Mouse (Mus musculus) lung, postnatal 36 days (tissue): ENCODE data around the gene Gpr18.
"Not testable (repeated sequence)": the region's sequence is repeated elsewhere in the genome, so short reads cannot be mapped to it uniquely, and the experiment has no call there.

Experiments
- DNase-seq: peaks from one replicate; pipeline ENCODE4 v3.0.0; 2022; ENCODE audit warnings: mixed read lengths

Gene Gpr18

DNA sequence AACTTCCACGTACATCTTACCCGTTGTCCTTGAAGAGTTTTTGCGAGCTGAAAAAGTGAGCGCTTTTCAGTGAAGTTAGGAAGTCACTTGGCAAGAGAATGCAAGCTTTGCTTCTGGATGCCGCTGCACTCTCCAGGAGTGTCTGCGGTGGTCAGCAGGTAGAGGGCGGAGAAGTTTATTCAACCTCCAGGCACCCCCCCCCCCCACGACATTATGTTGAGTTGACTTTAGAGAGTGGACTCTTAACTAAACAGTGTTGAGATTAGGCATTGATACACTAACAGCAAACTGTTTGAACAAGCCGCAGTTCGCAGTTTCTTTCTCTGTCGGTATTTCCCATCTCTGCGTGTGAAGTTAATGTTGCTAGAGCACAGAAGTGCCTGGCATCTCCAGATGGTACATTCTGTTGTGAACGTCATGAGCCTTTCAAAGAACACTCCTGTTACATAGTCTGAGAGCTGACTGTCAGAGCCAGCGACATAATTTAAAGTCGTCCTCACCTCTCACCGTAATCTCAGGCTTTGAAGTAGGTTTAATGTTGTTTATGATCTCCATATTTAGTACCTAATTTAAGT, 36.2 kb downstream of the Gpr18 start:
- peak; percentile 27 for DNase-seq

DNA sequence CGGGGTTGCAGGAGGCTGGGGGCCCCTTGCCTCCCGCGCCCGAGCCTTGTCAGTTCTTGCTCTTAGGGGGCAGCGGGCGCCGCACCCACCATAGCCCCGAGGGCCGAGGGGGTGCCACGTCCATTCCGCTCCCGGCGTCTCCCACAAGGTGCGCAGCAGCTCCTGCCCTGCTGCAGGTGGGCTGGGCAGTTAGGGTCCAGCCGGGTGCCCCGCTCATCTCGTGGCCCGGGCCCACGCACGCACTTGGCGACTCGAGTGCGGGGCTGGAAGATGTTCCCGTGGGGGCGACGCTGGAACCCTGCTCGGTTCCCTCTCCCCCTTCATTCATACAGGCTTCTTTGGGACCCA, 36.7 kb downstream of the Gpr18 start:
- DNase-seq, result no peak

DNA sequence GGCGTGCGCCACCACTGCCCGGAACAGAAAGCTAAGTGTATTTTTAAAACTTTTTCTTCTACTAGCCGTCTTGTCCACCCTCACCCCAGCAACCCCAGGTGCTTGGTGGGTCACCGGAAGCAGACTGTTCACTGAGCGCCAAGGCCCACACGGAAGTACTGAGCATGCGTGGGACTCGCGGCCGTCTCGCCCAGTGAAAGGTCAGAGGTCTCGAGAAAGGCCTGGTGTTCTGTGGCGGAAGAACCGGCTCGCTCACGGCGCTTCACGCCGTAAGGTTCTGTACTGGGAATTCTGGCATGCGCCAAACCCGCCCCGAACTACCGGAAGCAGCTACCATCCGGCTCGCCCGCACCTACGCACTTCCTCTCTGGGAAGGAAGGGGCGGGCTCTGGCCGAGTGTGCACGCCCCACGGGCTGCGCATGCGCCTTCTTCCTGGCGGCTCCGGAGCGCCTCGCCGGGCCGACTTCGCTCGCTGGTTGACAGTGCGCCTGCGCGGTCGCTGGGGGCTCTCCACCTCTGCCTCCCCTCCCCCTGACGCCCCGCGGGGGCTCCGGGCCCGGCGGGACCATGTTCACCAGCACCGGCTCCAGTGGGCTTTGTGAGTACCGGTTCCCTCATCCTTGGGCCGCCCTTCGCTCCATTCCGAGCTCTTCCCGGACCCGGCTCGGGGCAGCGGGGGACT, 37.3 kb downstream of the Gpr18 start, which contains the start of gene Ubac2:
Ubac2 (plus strand) TSS at position 445 of the 683 bp plus-strand sequence.
- peak; percentile 99 for DNase-seq

DNA sequence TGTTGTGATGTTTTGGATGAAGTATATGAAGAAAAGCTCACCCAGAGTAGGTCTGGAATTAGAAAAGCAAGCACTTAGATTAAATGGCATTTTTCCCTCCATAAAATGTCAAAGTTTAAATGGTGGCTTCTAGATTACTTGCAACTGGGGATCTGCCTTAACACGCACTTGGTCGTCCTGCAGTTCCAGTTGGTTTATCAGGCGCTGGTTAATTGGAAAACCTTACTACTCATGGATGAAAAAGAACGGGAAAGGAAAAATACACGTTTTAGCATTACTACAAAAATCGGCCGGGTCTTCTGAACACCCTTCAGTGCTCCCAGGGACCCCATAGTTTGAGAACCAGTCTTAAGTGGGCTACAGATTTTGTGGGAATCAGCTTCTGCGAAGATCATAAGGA, 37.9 kb downstream of the Gpr18 start:
- DNase-seq, result no peak

DNA sequence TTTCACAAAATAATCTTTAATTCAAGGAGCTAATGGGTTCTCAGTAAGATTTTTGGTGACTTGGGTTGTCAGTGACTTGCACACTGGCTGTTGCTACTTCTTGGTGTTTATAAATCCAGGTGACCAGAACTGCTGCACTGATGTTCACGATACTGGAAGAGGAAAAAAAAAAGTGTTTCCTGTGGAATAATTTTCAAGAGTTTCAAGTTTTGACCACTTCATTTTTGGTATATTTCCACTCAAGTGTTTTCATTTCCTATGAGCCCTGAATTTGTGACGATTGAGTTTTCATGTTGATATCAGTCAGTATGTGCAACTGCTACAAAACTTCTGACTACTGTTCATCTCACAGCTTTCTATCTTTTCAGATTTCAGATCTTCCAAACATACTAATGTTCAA, 38.7 kb downstream of the Gpr18 start:
- DNase-seq, result no peak

DNA sequence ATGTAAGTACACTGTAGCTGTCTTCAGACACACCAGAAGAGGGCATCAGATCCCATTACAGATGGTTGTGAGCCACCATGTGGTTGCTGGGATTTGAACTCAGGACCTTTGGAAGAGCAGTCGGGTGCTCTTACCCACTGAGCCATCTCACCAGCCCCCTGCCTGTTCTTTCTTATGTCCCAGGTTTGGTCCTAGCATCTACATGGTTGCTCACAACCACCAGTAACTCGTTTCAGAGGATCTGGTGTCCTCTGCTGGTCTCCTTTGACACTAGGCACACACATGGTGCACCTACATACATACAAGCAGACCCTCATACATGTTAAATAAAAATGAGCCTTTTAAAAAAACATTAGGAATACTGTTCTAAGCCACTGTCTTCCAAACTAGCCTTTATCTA, 39.4 kb downstream of the Gpr18 start:
- DNase-seq, result not testable (repeated sequence)

DNA sequence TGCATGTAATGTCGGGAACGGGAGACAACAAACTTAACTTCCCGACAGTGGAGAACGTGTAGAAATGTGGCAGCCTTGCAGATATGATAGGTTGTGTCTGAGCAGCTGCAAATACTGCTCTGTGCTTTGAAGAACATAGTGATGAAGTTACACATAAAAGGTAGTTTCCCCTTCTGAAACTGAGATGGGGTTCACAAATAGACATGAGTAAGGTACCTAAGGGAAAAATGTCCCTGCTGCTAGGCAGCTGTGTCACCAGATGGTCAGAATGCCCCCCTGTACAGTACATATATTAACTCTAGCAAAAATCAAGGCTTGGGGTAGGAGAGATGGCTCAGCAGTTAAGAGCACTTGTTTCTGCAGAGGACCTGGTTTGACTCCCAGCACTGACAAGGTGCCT, 41.9 kb downstream of the Gpr18 start:
- no peak for DNase-seq

DNA sequence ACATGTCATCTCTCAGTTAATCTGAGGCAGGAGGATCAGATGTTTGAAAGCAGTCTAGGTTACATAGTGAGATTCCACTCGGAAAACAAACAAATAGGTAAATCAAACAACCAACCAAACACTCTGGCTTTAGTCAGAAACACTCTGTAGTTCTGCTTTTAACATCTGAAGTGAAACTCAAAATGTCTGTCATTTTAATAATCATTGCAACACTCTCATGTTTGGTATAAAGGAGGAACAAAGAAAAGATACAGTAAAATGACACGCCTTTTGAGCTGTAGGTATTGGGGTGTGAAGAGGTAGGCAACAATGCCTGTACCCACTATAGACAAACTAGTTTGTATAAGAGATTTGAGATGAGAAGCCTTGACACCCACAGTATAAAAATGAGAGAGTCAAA, 42.4 kb downstream of the Gpr18 start:
- no peak for DNase-seq

DNA sequence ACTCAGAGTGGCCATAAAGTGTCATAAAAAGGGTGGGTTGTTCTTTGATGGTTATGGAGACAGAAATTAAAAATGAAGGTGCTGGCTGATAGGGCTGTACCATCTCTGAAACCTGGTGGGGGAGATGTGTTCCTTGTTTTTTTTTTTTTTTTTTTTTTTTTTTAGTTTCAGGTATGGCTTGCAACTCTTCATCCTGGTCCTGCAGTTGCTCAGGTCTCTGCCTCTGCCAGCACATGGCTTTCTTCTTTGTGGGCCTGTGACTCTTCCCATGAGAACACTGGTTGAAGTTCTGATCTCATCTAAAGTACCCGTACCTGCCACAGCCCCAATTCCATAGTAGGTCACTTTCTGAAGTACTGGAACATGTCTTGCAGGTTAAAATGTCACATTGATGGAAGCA, 42.8 kb downstream of the Gpr18 start:
- DNase-seq, result no peak

DNA sequence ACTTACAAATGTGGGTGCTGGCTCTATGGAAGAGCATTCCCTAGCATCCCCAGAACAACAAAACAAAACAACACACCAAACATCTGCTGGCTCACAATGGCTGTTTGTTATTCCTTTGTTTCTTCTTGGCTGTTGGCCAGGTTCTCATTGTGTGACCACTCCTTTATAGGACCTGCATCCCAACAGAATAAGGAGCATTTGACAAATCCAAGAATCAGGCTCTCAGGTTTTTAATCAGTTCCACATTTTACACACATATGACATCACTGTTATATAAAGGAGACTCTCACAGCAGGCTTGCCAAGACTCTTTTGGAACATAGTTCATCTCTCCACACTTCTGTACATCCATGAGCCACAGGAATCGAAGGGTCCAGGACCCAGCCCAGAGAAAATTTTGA, 46.5 kb downstream of the Gpr18 start:
- no peak for DNase-seq

DNA sequence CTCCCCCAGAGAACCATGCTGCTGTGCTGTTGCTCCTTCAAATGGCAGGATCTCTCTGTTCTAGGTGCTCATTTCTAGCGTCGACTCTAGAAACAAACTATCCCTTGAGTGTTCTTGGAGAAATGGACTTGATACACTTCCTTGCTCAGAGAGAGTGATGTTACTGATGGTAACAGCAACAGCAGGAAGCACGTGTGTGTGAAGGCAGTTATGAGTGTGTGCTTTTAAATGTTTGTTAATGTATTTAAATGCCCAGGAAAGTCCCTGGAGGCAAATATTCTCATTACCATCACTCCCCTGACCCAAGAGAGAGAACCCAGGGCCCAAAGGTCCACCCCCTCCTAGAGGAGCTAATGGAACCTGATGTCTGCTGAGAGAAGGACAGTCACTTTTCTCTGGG, 49.0 kb downstream of the Gpr18 start:
- DNase-seq, result no peak

DNA sequence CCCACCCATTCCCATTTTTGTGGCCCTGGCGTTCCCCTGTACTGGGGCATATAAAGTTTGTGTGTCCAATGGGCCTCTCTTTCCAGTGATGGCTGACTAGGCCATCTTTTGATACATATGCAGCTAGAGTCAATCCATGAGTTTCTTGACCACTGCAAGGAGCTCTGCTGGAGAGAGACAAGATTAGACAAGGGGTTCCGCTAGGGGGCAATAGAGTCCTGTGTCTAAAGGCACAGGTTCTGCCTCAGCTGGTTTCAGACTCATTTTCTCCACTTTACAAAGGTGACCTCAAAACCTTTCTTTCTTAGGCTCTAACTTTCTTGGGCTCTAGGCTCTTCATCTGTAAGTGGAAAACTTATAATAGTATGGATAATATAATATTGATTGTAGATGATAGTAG, 50.4 kb downstream of the Gpr18 start:
- DNase-seq, result peak; percentile 93
